Mouse (Mus musculus): ENCODE data around the gene Olfr159.

Olfr159 gene

GRCm38 (mm10) chr4:43729794-43730550, 40.8 kb downstream of the Olfr159 start, which contains the start of gene Spaar:
Gene Spaar, plus strand, starts transcription at chr4:43730034.
- in situ Hi-C loops (cut with MboI, MseI), result no loop called here

- in situ Hi-C loops (cut with MboI, MseI), result no loop called here
Observed at GRCm38 (mm10) chr4:43729126-43729525, 41.7 kb downstream of the Olfr159 start.

GRCm38 (mm10) chr4:43728576-43728954, 42.2 kb downstream of the Olfr159 start:
- in situ Hi-C loops (cut with MboI, MseI), result no loop called here

GRCm38 (mm10) chr4:43727718-43728575, 42.9 kb downstream of the Olfr159 start:
- in situ Hi-C loops (cut with MboI, MseI), result no loop called here

GRCm38 (mm10) chr4:43726995-43727394, 43.8 kb downstream of the Olfr159 start, which contains the start of gene Hrct1:
Gene Hrct1, plus strand, starts transcription at chr4:43727188.
- in situ Hi-C loops (cut with MboI, MseI), result no loop called here

GRCm38 (mm10) chr4:43726228-43726993, 44.4 kb downstream of the Olfr159 start:
- in situ Hi-C loops (cut with MboI, MseI), result no loop called here

GRCm38 (mm10) chr4:43724764-43725163, 46.0 kb downstream of the Olfr159 start:
- in situ Hi-C loops (cut with MboI, MseI), result no loop called here

- in situ Hi-C loops (cut with MboI, MseI), result no loop called here
Observed at GRCm38 (mm10) chr4:43722191-43722590, 48.6 kb downstream of the Olfr159 start.

- in situ Hi-C loops (cut with MboI, MseI), result no loop called here
Observed at GRCm38 (mm10) chr4:43720491-43721228, 50.1 kb downstream of the Olfr159 start.
